Mouse (Mus musculus) A20 (cell line): Measurements from ENCODE around the gene Olfr1080.
"Not testable (repeated sequence)": the region's sequence is repeated elsewhere in the genome, so short reads cannot be mapped to it uniquely, and the experiment has no call there.

Experiments
- DNase-seq: peaks from one replicate; pipeline ENCODE4 v3.0.0-alpha.2; 2011; ENCODE audit warnings: low read depth, low spot score

The Olfr1080 gene

GRCm38 (mm10) chr2:86558135-86558534 lies at the start of gene Olfr1080:
Olfr1080 (minus strand) TSS chr2:86558235.
- not testable (repeated sequence) for DNase-seq

- DNase-seq, result not testable (repeated sequence)
Measured at GRCm38 (mm10) chr2:86598866-86599265, 40.8 kb upstream of the Olfr1080 start, which contains the start of gene Olfr1082. Olfr1082 (minus strand) TSS chr2:86598966.

DNA sequence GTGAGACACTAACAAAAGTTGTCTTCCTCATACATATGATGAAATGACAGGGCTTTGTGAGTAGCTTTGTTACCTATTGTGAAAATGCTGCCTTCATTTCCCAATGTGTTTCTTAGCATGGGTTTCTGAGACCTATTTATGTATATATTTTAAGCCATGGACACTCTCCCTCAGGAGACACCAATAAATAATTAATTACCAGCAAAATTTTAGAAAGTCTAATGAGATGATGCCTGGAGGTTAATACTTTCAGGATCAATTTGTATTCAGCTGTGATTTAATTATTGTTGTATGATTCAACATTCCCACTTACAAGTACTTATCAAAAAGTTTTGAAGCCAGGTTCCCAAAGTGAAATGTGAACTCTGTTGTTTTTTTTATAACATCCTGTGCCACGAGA lies 15.7 kb downstream of the Olfr1080 start, which contains the start of gene Olfr1079:
Olfr1079 (minus strand) TSS at position 101 of the 400 bp plus-strand sequence.
- no peak for DNase-seq

GRCm38 (mm10) chr2:86530991-86531390 lies 27.0 kb downstream of the Olfr1080 start:
- DNase-seq, result no peak

DNA sequence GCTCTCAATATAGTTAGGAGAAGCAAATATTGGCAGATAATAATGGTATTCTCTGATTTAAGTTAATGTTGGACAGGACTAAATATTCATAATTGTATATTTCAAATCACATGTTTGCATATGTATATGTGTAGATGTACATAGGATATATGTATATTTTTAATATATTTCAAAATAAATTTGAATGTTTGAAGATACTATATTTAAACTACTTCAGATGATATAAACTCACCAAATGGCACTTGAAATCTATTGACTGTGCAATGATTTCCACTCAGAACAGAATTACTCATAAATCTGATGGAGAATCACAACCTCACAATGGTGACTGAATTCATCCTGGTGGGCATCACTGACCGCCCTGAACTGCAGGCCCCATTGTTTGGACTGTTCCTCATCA lies 49.9 kb downstream of the Olfr1080 start, which contains the start of gene Olfr1076:
Olfr1076 (plus strand) TSS at position 301 of the 400 bp plus-strand sequence.
- DNase-seq, result no peak
